Mouse (Mus musculus) ES-E14 (cell line): ENCODE measurements around the gene Ccdc88a. TPM values are rescaled to one million over a fixed set of nuclear protein-coding genes. Genes with fewer than 3 reads are reported as not detected.

Experiments used
- DNase-seq: peaks from one replicate; pipeline ENCODE4 v3.0.0-alpha.2; 2013; ENCODE audit warnings: low read depth, low spot score
- H3K27ac ChIP-seq: 2 replicates; pipeline ENCODE4 v1.5.1; 2012; ENCODE audit warnings: low read depth, mild to moderate bottlenecking, low read length, moderate library complexity, mixed read lengths; ENCODE audit not compliant: poor library complexity, insufficient read depth, severe bottlenecking
- H3K36me3 ChIP-seq: 2 replicates; pipeline ENCODE4 v1.6.1; 2012; ENCODE audit warnings: mild to moderate bottlenecking, low read length, moderate library complexity, mixed read lengths; ENCODE audit not compliant: control insufficient read depth, poor library complexity, insufficient read depth, severe bottlenecking
- H3K4me1 ChIP-seq, 2 experiments: fragments of 150-350 bp in 1 of 2; sonication (generic) in 1 of 2; 2 replicates each; pipeline ENCODE4 v1.6.1; 2012; ENCODE audit warnings: low read length in 2 of 2, mild to moderate bottlenecking in 1 of 2, mixed read lengths in 1 of 2; ENCODE audit not compliant: control insufficient read depth in 2 of 2, insufficient read depth in 2 of 2, poor library complexity in 1 of 2
- H3K4me3 ChIP-seq, 2 experiments: fragments of 150-350 bp in 1 of 2; sonication (generic) in 1 of 2; 2 replicates each; pipeline ENCODE4 v1.5.1; 2012; ENCODE audit warnings: low read length in 2 of 2, low read depth in 1 of 2, mild to moderate bottlenecking in 1 of 2, mixed read lengths in 1 of 2; ENCODE audit not compliant: insufficient read depth in 1 of 2, poor library complexity in 1 of 2, severe bottlenecking in 1 of 2
- H3K9ac ChIP-seq: 2 replicates; pipeline ENCODE4 v1.6.1; 2012; ENCODE audit warnings: low read depth, mild to moderate bottlenecking, low read length, mixed read lengths; ENCODE audit not compliant: poor library complexity, insufficient read depth, severe bottlenecking
- H3K9me3 ChIP-seq: fragments of 150-350 bp; sonication (generic); 2 replicates; pipeline ENCODE4 v1.6.1; 2012; ENCODE audit warnings: low read depth, mild to moderate bottlenecking, low read length; ENCODE audit not compliant: control insufficient read depth, insufficient read depth
- CHD2 ChIP-seq: IDR thresholded peaks from 2 replicates; pipeline ENCODE4 v1.6.1; 2014; ENCODE audit warnings: mild to moderate bottlenecking, low read depth, low read length, inconsistent platforms
- HCFC1 ChIP-seq: IDR thresholded peaks from 2 replicates; pipeline ENCODE4 v1.6.1; 2012; ENCODE audit warnings: low read length, inconsistent platforms, borderline replicate concordance; ENCODE audit not compliant: insufficient read depth
- MAFK ChIP-seq: IDR thresholded peaks from 2 replicates; pipeline ENCODE4 v1.6.1; 2014; ENCODE audit warnings: mild to moderate bottlenecking, low read depth, low read length, inconsistent platforms; ENCODE audit not compliant: insufficient read depth
- ZC3H11A ChIP-seq: IDR thresholded peaks from 2 replicates; pipeline ENCODE4 v1.6.1; 2012; ENCODE audit warnings: low read depth, mild to moderate bottlenecking, inconsistent platforms, low read length, borderline replicate concordance
- ZNF384 ChIP-seq: IDR thresholded peaks from 2 replicates; pipeline ENCODE4 v1.6.1; 2012; ENCODE audit warnings: low read depth, low read length, inconsistent platforms
- in situ Hi-C, 2 experiments: fragments of 600-800 bp; cut with MboI; formaldehyde crosslinking; loops; one replicate each; pipeline ENCODE4 v1.15.1; 2025; ENCODE audit warnings: low sequenced_read_pairs in 2 of 2, inconsistent platforms in 1 of 2; ENCODE audit not compliant: unreplicated experiment in 2 of 2
- total RNA-seq: library from RNA; depleted of rRNA; stranded (reverse); fragments of 300-350 nt; gene quantifications from 2 replicates; pipeline ENCODE4 v1.2.3, GENCODE M21; 2012; rRNA removed

Ccdc88a gene
- total RNA-seq, 1 experiment: 15.3 TPM

DNA sequence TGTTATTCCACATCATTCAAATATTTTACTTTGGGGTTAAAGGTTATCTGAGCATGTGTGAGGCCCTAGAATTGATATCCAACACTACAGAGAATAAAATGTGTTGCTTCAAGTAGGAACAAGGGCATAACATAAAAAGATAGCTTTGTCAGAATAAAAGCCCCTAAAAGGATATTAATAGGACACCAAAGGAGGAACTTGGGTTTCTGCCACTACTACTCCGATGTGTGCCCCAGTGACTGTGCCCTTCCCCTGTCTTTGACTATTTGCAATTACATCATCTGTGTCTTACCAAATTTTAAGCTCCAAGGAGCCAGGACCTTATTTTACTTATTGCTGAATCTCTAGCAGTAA, 175.9 kb downstream of the Ccdc88a start:
- Histone ChIP-seq H3K9ac (no peak overlapping the region), H3K4me1 (no peaks in the 10 kb centered on the region), H3K9me3 (no peaks in the 10 kb centered on the region), H3K27ac (no peak overlapping the region), H3K36me3 (peaks cover 11% of the 10 kb centered on the region), H3K4me3 (no peak overlapping the region)
- in situ Hi-C loops: no loop called here
- DNase-seq: no peak
- TF ChIP-seq ZC3H11A (no peak), HCFC1 (no peak), MAFK (no peak), CHD2 (no peak), ZNF384 (no peak)

Other genes with a start within 250 kb of the Ccdc88a start
- 74.2 and 88.5 TPM in 2 replicates for gene Pnpt1, start 242.9 kb upstream of the Ccdc88a start, total RNA-seq
- gene Ppp4r3b, start 200.8 kb upstream of the Ccdc88a start, total RNA-seq: 47.1 and 58.8 TPM in 2 replicates
- 12.3 and 20.3 TPM in 2 replicates for gene Cfap36, start 126.2 kb upstream of the Ccdc88a start, total RNA-seq
- gene Prorsd1, start 141.4 kb downstream of the Ccdc88a start, total RNA-seq: 8.2 and 12.4 TPM in 2 replicates
- gene Mtif2, start 152.8 kb downstream of the Ccdc88a start, total RNA-seq: 24.3 and 30.0 TPM in 2 replicates
- 0.58 and 0.67 TPM in 2 replicates for gene Clhc1, start 174.3 kb downstream of the Ccdc88a start, total RNA-seq
- gene Rps27a, start 174.5 kb downstream of the Ccdc88a start, total RNA-seq: 953 and 1,218 TPM in 2 replicates